Mouse (Mus musculus) embryo, embryonic 9.5 days (tissue): ENCODE results near the gene Lzic.
A peak's percentile ranks its signal among the peaks of the same experiment; 100 is the strongest.

Source experiments
- DNase-seq: peaks from one replicate; pipeline ENCODE4 v3.0.0-alpha.2; 2017; ENCODE audit errors: extremely low spot score

The Lzic gene

DNA sequence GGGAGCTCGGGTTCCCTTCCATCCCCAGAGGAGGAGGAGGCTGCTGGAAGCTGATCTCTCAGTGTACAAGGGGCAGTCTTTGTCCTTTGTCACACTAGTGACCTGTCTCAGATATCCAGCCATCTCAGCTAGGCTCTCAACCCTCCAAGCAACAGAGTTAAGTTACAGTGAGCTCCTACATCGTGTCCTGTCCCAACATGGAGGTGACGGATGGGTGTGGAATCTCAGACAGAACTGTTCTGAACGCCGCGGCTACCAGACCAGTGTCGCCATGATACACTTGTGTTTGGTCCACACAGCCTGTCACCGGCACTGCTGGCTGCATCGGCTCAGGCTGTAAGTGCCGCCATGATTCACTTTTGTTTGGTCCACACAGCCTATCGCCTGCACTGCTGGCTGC lies 8.0 kb upstream of the Lzic start, which contains the start of gene Tmem274:
Tmem274 (plus strand) TSS at position 301 of the 400 bp plus-strand sequence.
- no peak for DNase-seq

DNA sequence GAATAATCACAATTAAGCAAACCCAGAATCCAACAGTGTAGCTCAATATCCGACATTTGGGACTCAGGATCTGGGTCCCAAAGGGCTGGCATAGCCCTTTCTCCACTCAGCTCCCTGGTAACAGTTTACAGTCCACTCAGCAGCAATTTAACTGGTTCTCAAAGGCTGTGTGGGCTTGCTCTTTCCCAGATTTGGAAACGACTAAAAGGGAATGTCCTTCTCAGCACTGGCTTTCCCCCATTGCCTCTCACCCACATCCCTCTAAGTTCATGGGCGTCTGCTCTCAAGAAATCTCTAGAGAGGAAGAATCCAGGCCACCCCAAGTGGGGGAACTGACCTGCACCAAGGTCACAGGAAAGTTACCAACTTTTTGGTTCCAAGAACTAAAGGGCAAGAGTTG lies 463 bp upstream of the Lzic start:
- no peak for DNase-seq

DNA sequence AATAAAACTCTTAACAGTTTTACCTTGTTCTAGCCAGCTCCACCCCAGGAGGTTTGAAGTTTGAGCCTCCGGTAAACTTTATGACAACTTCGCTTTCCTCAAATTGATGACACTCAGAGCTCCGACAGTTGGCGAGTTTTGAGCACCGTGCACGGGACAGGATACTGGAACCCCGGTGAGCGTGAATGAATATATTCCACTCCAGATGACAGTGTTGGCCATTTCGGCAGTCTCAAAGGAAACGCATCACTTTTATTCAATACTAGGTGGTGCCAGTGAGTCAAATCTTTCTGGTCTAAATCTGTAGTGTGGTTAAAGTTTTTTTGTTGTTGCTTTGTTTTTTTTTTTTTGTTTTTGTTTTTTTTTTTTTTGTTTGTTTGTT lies 787 bp downstream of the Lzic start:
- DNase-seq: peak; percentile 31

DNA sequence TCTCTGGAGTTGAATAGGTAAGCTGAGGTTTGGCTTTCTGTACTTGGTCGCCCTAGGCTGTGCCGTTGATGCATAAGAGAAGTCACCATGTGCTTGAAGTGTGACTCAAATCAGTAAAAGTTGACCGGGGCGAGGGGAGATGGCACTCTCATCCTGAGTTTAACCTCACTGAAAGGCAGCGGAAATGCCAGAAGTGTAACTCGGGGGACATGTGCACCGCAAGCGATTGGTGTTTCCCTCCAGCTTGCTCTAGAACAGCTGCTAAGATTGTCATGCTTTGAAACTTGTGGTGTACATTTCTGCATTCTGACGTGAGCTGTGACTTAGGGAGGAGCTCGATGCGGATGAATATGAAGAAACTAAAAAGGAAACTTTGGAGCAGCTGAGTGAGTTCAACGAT lies 2.7 kb downstream of the Lzic start:
- DNase-seq: no peak

DNA sequence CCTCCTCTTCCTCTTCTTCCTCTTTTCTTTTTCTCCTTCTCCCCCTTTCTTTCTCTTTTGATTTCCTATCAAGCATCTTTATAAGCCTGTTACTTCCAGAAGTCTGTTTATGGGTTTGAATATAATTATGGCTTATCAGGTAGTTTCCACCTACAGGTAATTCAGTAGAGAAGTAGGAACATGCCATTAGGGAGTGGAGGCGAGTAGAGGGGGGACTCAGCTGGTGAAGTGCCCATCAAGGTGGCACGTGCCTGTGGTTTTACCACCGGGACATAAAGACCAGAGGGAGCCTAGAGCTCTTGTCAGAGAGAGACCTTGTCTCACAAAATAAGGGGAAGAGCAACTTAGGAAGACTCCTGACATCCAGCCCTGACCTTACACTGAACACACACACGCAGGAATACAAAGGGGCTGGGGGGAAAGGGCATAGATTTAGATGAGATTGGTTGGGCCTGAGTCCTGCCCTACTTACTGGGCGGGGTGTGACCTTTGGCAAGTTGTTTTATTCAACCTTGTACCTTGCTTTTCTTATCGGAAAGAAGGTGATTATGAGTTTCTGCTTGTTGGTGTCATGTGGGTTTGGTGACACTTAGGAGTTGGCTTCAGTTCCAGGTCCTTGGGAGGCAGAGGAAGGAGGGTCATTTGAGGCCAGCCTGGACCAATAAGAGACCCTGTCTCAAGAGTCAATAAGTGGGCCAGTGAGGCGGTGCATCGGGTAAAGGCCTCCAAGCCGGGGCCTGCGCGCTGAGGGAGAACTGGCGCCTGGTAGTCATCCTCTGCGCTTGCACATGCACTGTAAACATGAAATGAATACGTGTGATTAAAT lies 4.6 kb downstream of the Lzic start:
- DNase-seq: no peak

DNA sequence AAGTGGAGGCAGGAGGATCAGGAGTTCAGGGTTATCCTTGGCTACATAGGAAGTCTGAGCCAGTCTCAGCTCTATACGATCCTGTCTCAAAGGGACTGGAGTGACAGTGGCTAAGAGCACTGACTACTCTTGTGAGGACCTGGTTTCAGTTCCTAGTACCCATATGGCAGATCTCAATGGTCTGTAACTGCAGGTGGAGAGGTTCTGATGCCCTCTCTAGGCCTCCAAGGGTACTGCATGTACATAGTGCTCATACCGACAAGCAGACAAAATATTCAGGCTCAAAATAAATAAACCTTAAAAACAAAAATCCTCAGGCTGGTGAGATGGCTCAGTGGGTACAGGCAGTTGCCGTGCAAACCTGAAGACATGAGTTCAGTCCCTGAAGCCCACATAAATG lies 6.1 kb downstream of the Lzic start:
- no peak for DNase-seq

DNA sequence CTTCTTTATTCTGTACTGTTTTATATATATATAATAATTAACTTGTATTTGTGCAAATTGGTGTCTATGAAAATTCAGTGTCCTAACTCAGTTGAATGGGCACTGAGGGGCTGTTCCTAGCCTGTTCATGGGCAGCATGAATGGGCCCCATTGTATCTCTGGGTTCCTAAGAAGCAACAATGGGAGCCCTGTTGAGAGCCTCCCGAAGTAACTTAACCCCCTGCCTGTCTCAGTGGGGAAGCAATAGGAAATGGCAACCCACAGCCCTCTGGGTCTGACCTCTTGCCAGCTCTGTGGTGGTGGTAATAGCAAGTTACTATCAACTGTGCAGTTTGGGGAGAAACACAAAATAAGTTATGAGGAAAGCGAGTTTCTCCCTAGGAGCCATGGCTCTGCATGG lies 11.6 kb downstream of the Lzic start:
- DNase-seq: peak; percentile 29

DNA sequence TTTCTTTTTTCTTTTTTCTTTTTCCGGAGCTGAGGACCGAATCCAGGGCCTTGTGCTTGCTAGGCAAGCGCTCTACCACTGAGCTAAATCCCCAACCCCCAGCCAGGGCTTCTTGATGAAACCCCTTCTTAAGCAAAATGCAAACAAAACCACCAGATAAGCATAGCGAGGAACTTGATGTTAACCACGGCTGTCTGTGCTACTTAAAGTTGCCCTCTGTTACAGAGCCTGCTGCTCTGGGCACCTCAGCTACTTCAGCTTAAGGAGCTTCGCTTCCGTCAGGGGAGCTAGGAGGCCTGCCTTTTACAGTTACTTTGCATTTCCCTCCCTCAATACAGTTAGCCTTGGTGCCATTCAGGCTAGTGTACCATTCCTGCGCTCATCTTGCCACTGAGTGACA lies 13.9 kb downstream of the Lzic start:
- DNase-seq: no peak

- DNase-seq: no peak
Observed at GRCm38 (mm10) chr4:149499790-149500189, 14.8 kb downstream of the Lzic start.

- DNase-seq: no peak
Observed at GRCm38 (mm10) chr4:149504363-149504762, 19.3 kb downstream of the Lzic start.

DNA sequence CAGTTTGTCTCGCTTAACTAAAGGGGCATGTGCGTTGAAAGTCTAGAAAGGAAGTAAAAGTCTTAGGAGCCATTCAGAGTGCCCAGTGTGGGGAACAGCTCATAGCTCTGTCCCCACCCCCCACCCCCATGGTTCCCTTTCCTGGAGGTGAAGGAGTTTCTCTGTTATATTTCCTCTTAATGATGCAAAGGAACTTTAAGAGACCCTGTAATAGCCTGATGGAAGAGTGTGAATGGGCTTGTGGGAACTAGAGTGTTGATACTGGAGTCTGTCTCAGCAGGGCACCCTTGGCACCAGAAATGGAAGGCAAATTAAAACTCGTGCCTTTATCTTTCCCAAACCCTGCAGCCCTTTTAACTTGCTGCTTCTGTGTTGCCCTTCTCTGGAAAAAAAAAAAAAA lies 19.8 kb downstream of the Lzic start:
- DNase-seq: no peak

DNA sequence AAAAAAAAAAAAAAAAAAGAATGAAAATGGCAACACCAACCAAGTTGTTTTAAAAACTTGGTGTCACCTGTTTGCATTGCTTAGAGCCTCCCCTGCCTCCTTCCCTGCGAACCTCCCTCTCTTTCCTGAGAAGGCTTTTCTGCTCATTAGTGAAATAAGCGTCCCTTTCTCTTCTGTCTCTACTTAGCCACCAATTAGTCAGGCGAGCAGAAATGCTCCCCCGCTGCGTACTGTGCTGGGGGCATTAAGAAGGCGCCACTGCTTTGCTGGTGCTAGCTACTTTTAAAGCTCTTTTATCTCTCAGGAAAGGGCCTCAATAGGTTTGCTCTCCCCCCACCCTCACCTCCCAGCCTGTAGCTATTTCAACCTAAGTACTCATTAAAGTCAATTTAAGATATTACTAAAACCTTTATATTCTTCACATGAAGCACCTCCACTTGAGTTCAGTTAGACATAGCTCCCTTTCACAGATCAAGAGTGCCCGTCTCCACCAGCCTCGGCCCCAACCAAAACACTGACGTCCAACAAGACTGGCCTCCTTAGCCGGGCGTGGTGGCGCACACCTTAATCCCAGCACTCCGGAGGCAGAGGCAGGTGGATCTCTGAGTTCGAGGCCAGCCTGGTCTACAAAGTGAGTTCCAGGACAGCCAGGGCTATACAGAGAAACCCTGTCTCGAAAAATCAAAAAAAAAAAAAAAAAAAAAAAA lies 20.4 kb downstream of the Lzic start:
- no peak for DNase-seq

- no peak for DNase-seq
Observed at GRCm38 (mm10) chr4:149506904-149507303, 21.9 kb downstream of the Lzic start.

- no peak for DNase-seq
Observed at GRCm38 (mm10) chr4:149511221-149511646, 26.2 kb downstream of the Lzic start.

GRCm38 (mm10) chr4:149512072-149512471 lies 27.0 kb downstream of the Lzic start:
- DNase-seq: no peak

DNA sequence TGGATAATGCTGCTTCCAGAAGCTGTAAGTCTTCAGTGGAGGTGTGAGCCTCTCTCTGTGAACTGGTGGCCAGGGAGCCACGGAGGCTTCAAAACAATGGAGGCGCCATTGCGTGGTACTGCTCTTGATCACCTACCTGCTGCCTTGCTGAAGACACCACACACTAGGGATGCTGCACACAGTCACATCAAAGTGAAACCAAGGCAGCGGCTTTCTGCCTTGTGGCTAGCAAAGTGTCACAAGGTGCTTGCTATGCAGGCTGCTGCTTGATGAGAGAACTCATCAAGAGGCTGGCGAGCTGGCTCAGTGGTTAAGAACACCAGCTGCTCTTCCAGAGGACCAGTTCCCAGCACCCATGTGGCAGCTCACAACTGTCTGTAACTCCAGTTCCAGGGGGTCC lies 30.7 kb downstream of the Lzic start:
- no peak for DNase-seq

DNA sequence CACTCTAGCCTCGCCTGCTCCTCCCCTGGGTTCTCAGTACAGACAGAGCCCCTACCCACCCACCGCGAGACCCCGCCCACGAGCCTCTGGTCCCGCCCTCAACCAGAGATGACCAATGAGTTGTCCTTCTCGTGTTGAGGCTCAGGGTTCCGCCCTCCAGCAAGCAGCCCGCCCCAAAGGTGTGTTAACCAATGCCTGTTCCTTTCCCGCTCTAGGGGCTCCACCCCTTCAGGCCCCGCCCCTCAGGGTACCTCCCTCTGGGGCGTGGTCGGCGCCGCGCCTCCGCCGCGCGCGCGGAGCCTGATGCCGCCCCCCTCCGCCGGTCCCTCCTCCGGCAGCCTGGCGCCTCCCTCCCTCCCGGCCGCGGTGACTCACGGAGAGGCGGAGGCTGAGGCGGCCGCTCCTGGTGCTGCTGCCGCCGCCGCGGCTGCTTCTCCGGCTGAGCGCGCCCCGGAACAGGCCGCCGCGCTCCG lies 32.9 kb downstream of the Lzic start, which contains the start of gene Ctnnbip1:
Ctnnbip1 (plus strand) TSS at position 369 of the 473 bp plus-strand sequence.
- peak; percentile 99 for DNase-seq

DNA sequence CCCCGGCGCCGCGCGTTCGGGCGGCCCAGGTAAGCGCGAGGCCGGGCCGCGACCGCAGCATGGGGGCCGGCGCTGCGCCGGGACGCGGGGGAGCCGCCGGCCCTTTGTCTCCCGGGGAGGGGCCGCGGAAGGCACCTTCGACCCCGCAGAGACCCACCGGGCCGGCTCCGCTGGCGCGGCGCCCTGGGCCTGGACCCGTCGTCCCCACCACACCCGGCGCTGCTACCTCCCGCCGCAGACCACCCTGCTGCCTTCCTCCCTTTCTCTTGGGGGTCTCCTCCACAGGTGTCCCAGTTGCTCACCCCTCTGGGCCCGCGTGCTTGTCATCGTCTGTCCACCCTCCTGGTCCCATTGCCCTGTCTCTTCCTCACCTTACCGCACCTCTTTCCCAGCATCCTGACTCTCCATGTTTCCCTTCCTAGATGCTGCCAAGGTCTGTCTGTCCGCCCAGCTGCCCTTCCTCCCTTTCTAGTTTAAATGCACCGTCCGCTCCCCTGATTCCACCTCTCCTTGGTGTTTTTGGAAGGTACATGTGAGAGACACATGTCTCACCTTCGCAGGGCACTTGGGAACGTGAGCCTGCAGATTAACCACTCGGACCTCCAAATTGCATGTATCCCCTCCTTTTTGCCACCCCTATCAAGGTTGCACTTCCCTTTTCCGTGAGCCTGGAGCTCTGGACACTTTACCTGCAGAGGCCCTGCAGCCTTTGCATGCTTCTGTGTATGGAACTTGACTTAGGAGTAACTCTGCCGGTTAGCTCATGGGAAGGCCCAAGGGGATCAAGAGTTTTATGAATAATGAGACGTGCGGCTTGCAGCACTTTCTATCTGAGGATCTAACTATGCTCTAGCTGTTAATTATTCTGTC lies 33.6 kb downstream of the Lzic start:
- DNase-seq: peak; percentile 36

DNA sequence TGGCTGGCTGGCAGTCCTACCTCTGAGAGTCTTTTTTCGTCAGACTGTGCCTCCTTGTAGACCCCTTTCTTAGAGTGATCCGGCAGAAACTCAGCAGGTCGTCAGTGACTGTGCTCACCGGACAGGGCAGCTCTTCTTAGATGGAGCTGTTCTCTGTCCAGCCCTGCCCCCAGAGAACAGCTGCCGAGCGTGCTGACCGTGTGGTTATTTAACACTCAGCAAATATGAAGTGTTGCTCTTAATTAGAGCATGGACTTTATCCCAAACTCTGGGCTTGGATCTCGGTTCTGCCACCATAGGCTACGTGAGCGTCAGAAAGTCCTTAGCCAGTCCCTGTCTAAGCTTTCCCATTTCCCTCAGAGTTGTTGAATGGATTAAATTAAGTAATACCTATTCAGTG lies 36.2 kb downstream of the Lzic start:
- DNase-seq: no peak

DNA sequence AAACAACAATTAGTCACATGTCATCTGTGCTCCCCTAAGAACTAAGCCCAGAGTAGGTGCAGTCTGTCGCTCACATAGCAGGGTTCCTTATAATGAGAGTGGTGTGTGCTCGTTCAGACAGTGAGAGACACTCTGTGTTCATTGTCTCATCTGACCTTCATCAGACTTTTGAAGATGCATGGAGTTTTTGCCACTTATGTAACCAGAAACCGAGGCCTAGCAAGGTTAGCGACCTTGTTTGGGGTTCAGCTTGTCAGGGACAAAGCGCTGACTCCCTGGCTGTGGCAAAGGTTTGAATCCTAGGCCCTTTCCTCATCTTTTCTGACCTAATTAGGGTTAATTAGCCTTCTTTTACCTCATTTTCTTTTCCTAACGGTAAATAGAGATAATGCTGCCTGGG lies 38.9 kb downstream of the Lzic start:
- no peak for DNase-seq

DNA sequence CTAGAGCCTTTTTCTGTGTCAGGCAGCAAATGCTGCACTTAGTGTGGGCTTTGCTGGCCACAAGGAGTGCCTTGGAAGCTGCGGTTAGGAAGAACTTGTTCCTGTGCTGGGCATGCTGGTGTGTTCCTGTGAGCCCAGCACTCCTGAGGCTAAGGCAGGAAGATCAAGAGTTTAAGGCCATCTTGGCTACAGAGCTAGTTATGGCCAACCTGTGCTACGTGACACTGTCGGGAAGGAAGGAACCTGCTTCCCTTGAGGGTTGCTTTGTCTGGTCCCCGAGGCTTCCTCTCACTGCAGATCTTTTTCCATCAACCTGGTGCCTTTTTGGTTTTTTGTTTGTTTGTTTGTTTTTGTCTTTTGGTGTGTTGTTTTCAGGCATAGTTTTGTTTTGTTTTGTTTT lies 40.1 kb downstream of the Lzic start:
- no peak for DNase-seq

GRCm38 (mm10) chr4:149525811-149526210 lies 40.8 kb downstream of the Lzic start:
- no peak for DNase-seq
